8 mouse cellular contexts compared by ENCODE assay signal in genomic region chr7:97579067-97579975, GRCm38 (mm10). TPM values are rescaled to one million over a fixed set of nuclear protein-coding genes. Genes with fewer than 3 reads are reported as not detected.
DNase-seq lines count a peak whose midpoint lies in the region; ATAC-seq and TF ChIP-seq lines count a peak whose summit lies in the region.

Gene Aamdc, minus strand, starts transcription at chr7:97579497.
Gene Rsf1, plus strand, starts transcription at chr7:97579889.

- peak within 1 kb of the TSS; percentile 100 for H3K9ac ChIP-seq in embryonic facial prominence, embryonic 13.5 days
- H3K9ac ChIP-seq in limb, embryonic 12.5 days (replicated peaks), result peak within 1 kb of the TSS; percentile 100
- H3K9ac ChIP-seq in midbrain, embryonic 15.5 days, result peak within 1 kb of the TSS; percentile 99

- peak; percentile 93 for DNase-seq in 3134 (ENCODE audit: extremely low read depth, insufficient read length, low spot score)
- DNase-seq in adrenal gland, postnatal 36 days, result peak; percentile 95 to 98
- DNase-seq in heart, adult 18-20 months, result peak; percentile 95 to 98
- peak; percentile 98 for DNase-seq in kidney, adult 2 months
- peak; percentile 86 to 90 for DNase-seq in spleen, adult 2 months (ENCODE audit: low read depth in 1 of 2, low spot score in 2 of 2)

- H3K36me3 ChIP-seq in embryonic facial prominence, embryonic 13.5 days, result peaks cover 11% of the 10 kb centered on the region
- H3K36me3 ChIP-seq in kidney, adult 2 months (ENCODE audit: control insufficient read depth, insufficient read depth, low read length), result no peaks in the 10 kb centered on the region
- H3K36me3 ChIP-seq in limb, embryonic 12.5 days, result peaks cover 10% of the 10 kb centered on the region; the same call in 1 of the 2 replicates
- H3K36me3 ChIP-seq in midbrain, embryonic 15.5 days (replicated peaks), result no peaks in the 10 kb centered on the region
- no peaks in the 10 kb centered on the region for H3K36me3 ChIP-seq in spleen, adult 2 months (ENCODE audit: control insufficient read depth, insufficient read depth, low read length)

- peak within 1 kb of the TSS; percentile 99 for H3K27ac ChIP-seq in embryonic facial prominence, embryonic 13.5 days
- H3K27ac ChIP-seq in kidney, adult 2 months (ENCODE audit: insufficient read depth, low read depth, low read length), result peak within 1 kb of the TSS; percentile 81
- peak within 1 kb of the TSS; percentile 99 for H3K27ac ChIP-seq in limb, embryonic 12.5 days
- H3K27ac ChIP-seq in midbrain, embryonic 15.5 days, result peak within 1 kb of the TSS; percentile 97
- peak within 1 kb of the TSS; percentile 94 for H3K27ac ChIP-seq in spleen, adult 2 months (ENCODE audit: insufficient read depth, low read length)

- TF ChIP-seq POLR2A in kidney, adult 2 months (IDR thresholded peaks at IDR 0.05; ENCODE audit: low read depth, low read length), result peak; percentile 94
- no peak; the same call in 1 of the 2 replicates for TF ChIP-seq POLR2A in spleen, adult 2 months (IDR thresholded peaks at IDR 0.05; ENCODE audit: low read depth, low read length)

- under 1% methylated on average over 59 of the region's 68 CpGs for WGBS in embryonic facial prominence, embryonic 13.5 days
- under 1% methylated on average over 65 of the region's 68 CpGs for WGBS in kidney, adult 2 months
- under 1% methylated on average over 65 of the region's 68 CpGs for WGBS in limb, embryonic 12.5 days
- WGBS in midbrain, embryonic 15.5 days, result under 1% methylated on average over 52 of the region's 68 CpGs
- WGBS in spleen, adult 2 months, result 2% methylated on average over 51 of the region's 68 CpGs

- peak; percentile 93 for ATAC-seq in embryonic facial prominence, embryonic 13.5 days (ENCODE audit: insufficient number of reproducible peaks, insufficient read depth, low FRiP score, low TSS enrichment, low read depth)
- ATAC-seq in limb, embryonic 12.5 days (ENCODE audit: insufficient number of reproducible peaks, insufficient read depth, low FRiP score, low TSS enrichment, low read depth), result peak; percentile 95
- ATAC-seq in midbrain, embryonic 15.5 days (replicated peaks), result peak; percentile 98

- H3K27me3 ChIP-seq in embryonic facial prominence, embryonic 13.5 days, result no peaks in the 10 kb centered on the region
- H3K27me3 ChIP-seq in kidney, adult 2 months (replicated peaks; ENCODE audit: control insufficient read depth, insufficient read depth, low read length), result no peaks in the 10 kb centered on the region
- H3K27me3 ChIP-seq in limb, embryonic 12.5 days, result no peaks in the 10 kb centered on the region
- no peaks in the 10 kb centered on the region for H3K27me3 ChIP-seq in midbrain, embryonic 15.5 days (replicated peaks)
- no peaks in the 10 kb centered on the region for H3K27me3 ChIP-seq in spleen, adult 2 months (ENCODE audit: control insufficient read depth, insufficient read depth, low read length)

- peaks cover 11% of the 10 kb centered on the region; the same call in 1 of the 2 replicates for H3K4me1 ChIP-seq in embryonic facial prominence, embryonic 13.5 days
- H3K4me1 ChIP-seq in kidney, adult 2 months (ENCODE audit: control insufficient read depth, insufficient read depth, low read length), result no peaks in the 10 kb centered on the region; the same call in 1 of the 2 replicates
- H3K4me1 ChIP-seq in limb, embryonic 12.5 days (replicated peaks), result peaks cover 10% of the 10 kb centered on the region
- H3K4me1 ChIP-seq in midbrain, embryonic 15.5 days, result peaks cover 21% of the 10 kb centered on the region
- H3K4me1 ChIP-seq in spleen, adult 2 months (ENCODE audit: control insufficient read depth, insufficient read depth, insufficient read length), result no peaks in the 10 kb centered on the region; the same call in 1 of the 2 replicates

- peak within 1 kb of the TSS; percentile 71 for H3K4me2 ChIP-seq in embryonic facial prominence, embryonic 13.5 days
- H3K4me2 ChIP-seq in limb, embryonic 12.5 days, result peak within 1 kb of the TSS; percentile 78
- H3K4me2 ChIP-seq in midbrain, embryonic 15.5 days, result peak within 1 kb of the TSS; percentile 78

- peak; percentile 72 for TF ChIP-seq CTCF in kidney, adult 2 months (conservative IDR thresholded peaks at IDR 0.05; ENCODE audit: insufficient read depth, insufficient read length, low read depth, low read length)
- peak; percentile 90 for TF ChIP-seq CTCF in spleen, adult 2 months (IDR thresholded peaks at IDR 0.05; ENCODE audit: extremely low read depth, insufficient read depth, insufficient read length, insufficient replicate concordance)

- H3K9me3 ChIP-seq in embryonic facial prominence, embryonic 13.5 days, result no peaks in the 10 kb centered on the region
- H3K9me3 ChIP-seq in limb, embryonic 12.5 days, result no peaks in the 10 kb centered on the region
- H3K9me3 ChIP-seq in midbrain, embryonic 15.5 days, result no peaks in the 10 kb centered on the region

- H3K4me3 ChIP-seq in embryonic facial prominence, embryonic 13.5 days, result peak within 1 kb of the TSS; percentile 100
- H3K4me3 ChIP-seq in kidney, adult 2 months (ENCODE audit: insufficient read depth, low read depth, low read length), result peak within 1 kb of the TSS; percentile 98
- H3K4me3 ChIP-seq in limb, embryonic 12.5 days (replicated peaks), result peak within 1 kb of the TSS; percentile 99
- peak within 1 kb of the TSS; percentile 98 for H3K4me3 ChIP-seq in midbrain, embryonic 15.5 days
- H3K4me3 ChIP-seq in spleen, adult 2 months (ENCODE audit: extremely low read depth, insufficient read depth, insufficient read length), result peak within 1 kb of the TSS; percentile 83

RNA-seq across cellular contexts. Expression of gene Aamdc, which starts in this region (rescaled TPM):
- 10 to 100 TPM; 32.2 to 40.7 TPM for total RNA-seq in adrenal gland, postnatal 36 days (2021)
- 67.5 and 69.0 TPM in 2 replicates for polyA plus RNA-seq in embryonic facial prominence, embryonic 13.5 days (2015; fragmentation: Nextera tagmentation; extraction: Ambion mirVana)
- 10 to 100 TPM; 63.9 to 67.8 TPM for total RNA-seq in heart, adult 18-20 months (2021)
- polyA plus RNA-seq in kidney, adult 2 months (2012; rRNA removed), result 70.0 and 93.0 TPM in 2 replicates
- polyA plus RNA-seq in limb, embryonic 12.5 days (2016; fragmentation: Nextera tagmentation; extraction: Ambion mirVana), result 55.2 and 55.5 TPM in 2 replicates
- 54.1 and 60.7 TPM in 2 replicates for polyA plus RNA-seq in midbrain, embryonic 15.5 days (2015; fragmentation: Nextera tagmentation; extraction: Ambion mirVana)
- 5.0 and 8.7 TPM in 2 replicates for polyA plus RNA-seq in spleen, adult 2 months (2012; rRNA removed)

RNA-seq across cellular contexts. Expression of gene Rsf1, which starts in this region (rescaled TPM):
- 10 to 100 TPM; 25.8 to 30.5 TPM for total RNA-seq in adrenal gland, postnatal 36 days (2021)
- 34.9 and 36.9 TPM in 2 replicates for polyA plus RNA-seq in embryonic facial prominence, embryonic 13.5 days (2015; fragmentation: Nextera tagmentation; extraction: Ambion mirVana)
- total RNA-seq in heart, adult 18-20 months (2021), result 10 to 100 TPM; 14.3 to 16.1 TPM
- 2.2 and 3.3 TPM in 2 replicates for polyA plus RNA-seq in kidney, adult 2 months (2012; rRNA removed)
- polyA plus RNA-seq in limb, embryonic 12.5 days (2016; fragmentation: Nextera tagmentation; extraction: Ambion mirVana), result 33.6 and 34.3 TPM in 2 replicates
- 29.2 and 30.1 TPM in 2 replicates for polyA plus RNA-seq in midbrain, embryonic 15.5 days (2015; fragmentation: Nextera tagmentation; extraction: Ambion mirVana)
- polyA plus RNA-seq in spleen, adult 2 months (2012; rRNA removed), result 1.7 and 1.8 TPM in 2 replicates

Comparison
In these comparisons a context has a peak if more than half of its experiments do, and no peak if none do; other contexts are left out.
1. Peak in every context shown above with its lines: DNase-seq, ATAC-seq, H3K4me3 ChIP-seq and H3K27ac ChIP-seq.